Mouse (Mus musculus) stomach, postnatal 0 days (tissue): ENCODE data around the gene Cdca7.

Experiments
- CTCF ChIP-seq: IDR thresholded peaks from 2 replicates; pipeline ENCODE4 v1.5.1; 2016; ENCODE audit warnings: antibody characterized with exemption, low read depth, mild to moderate bottlenecking, moderate library complexity
- EP300 ChIP-seq: optimal IDR thresholded peaks from 2 replicates; pipeline ENCODE3; 2016; ENCODE audit warnings: antibody characterized with exemption

DNA sequence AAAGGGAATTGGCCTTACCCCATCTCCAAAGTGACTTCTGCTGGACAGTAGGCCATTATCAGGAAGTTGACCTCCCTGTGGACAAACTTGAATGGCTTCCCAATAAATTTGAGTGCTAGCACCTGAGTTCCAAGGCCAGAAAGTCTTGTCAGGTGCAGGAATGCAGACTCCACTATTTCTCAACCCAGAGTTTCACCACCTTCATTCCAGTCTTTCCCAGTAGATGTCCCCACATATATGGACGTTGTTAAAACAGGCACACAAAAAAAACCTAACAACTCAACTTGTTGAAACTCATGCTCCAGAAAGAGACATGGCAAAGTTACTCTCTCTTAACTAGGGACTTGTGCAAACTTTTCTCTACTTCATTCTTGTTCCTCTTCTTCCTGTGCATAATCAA lies 19.8 kb upstream of the Cdca7 start:
- TF ChIP-seq CTCF: no peak
- TF ChIP-seq EP300: no peak
